Mouse (Mus musculus) left cerebral cortex, adult 6 months (tissue): ENCODE measurements around the gene Gm13691. TPM values are rescaled to one million over a fixed set of nuclear protein-coding genes. Genes with fewer than 3 reads are reported as not detected.

Experiments used
- long read RNA-seq, 2 experiments: library from polyadenylated mRNA; unstranded; transcript quantifications; one replicate each; pipeline ENCODE4 v2.0.0; 2019 to 2020
- polyA plus RNA-seq: library from polyadenylated mRNA; unstranded; fragments of <200 nt; fragmentation: Nextera tagmentation; gene quantifications from 2 replicates; pipeline ENCODE4 v1.2.3, GENCODE M21; 2021

The Gm13691 gene
- polyA plus RNA-seq, result not detected in 2 replicates
- long read RNA-seq, experiment 1, result 0 reads
- long read RNA-seq, experiment 2, partial matches to known transcripts, result 0 of 1 reads
- long read RNA-seq, experiment 2, other reads (novel, unspliced or antisense), result 0 of 1 reads

DNA sequence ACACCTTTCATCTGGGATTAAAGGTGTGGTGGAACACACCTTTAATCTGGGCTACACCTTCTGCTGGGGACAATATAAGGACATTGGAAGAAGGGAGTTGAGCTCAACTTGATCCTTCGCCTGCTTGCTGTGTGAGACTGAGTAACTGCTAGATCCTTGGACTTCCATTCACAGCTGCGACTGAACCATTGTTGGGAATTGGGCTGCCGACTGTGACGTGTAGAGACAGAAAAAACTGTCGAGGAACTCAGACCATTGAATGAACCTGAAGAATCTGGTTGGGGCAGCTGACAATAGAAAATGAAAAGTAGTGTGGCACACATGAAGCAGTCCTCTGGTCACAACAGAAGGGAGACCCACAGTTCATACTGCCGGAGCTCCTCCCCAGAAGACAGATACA is at the start of gene Gm13691:
Gm13691 (plus strand) TSS at position 301 of the 400 bp plus-strand sequence.

DNA sequence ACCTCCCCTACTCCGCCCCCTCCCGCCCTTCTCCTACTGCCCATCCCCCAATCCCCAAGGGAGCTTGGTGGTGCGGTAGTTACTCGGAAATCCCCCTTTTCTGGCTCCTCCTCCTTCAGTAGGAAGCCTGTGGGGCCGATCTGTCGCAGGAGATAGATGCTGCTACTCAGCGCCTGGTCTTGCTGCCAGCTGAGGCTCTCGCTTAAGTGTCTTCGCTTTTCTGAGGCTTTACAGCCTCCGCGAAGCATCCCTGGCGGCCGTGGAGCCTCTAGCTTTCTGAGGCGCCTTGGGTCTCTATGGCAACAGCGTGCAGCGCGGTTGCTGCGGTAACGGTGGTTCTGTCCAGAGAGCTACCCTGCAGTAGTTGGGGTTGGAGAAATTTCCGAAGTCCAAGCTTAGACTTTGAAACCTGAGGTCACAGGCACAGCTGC is 49.4 kb upstream of the Gm13691 start, which contains the start of gene Zswim2:
Zswim2 (minus strand) TSS at position 298 of the 431 bp plus-strand sequence.

DNA sequence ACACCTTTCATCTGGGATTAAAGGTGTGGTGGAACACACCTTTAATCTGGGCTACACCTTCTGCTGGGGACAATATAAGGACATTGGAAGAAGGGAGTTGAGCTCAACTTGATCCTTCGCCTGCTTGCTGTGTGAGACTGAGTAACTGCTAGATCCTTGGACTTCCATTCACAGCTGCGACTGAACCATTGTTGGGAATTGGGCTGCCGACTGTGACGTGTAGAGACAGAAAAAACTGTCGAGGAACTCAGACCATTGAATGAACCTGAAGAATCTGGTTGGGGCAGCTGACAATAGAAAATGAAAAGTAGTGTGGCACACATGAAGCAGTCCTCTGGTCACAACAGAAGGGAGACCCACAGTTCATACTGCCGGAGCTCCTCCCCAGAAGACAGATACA is 35.0 kb upstream of the Gm13691 start, which contains the start of gene Gm13698:
Gm13698 (plus strand) TSS at position 301 of the 400 bp plus-strand sequence.

DNA sequence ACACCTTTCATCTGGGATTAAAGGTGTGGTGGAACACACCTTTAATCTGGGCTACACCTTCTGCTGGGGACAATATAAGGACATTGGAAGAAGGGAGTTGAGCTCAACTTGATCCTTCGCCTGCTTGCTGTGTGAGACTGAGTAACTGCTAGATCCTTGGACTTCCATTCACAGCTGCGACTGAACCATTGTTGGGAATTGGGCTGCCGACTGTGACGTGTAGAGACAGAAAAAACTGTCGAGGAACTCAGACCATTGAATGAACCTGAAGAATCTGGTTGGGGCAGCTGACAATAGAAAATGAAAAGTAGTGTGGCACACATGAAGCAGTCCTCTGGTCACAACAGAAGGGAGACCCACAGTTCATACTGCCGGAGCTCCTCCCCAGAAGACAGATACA is 29.1 kb upstream of the Gm13691 start, which contains the start of gene Gm13693:
Gm13693 (plus strand) TSS at position 301 of the 400 bp plus-strand sequence.

DNA sequence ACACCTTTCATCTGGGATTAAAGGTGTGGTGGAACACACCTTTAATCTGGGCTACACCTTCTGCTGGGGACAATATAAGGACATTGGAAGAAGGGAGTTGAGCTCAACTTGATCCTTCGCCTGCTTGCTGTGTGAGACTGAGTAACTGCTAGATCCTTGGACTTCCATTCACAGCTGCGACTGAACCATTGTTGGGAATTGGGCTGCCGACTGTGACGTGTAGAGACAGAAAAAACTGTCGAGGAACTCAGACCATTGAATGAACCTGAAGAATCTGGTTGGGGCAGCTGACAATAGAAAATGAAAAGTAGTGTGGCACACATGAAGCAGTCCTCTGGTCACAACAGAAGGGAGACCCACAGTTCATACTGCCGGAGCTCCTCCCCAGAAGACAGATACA is 23.3 kb upstream of the Gm13691 start, which contains the start of gene Gm13695:
Gm13695 (plus strand) TSS at position 301 of the 400 bp plus-strand sequence.

DNA sequence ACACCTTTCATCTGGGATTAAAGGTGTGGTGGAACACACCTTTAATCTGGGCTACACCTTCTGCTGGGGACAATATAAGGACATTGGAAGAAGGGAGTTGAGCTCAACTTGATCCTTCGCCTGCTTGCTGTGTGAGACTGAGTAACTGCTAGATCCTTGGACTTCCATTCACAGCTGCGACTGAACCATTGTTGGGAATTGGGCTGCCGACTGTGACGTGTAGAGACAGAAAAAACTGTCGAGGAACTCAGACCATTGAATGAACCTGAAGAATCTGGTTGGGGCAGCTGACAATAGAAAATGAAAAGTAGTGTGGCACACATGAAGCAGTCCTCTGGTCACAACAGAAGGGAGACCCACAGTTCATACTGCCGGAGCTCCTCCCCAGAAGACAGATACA is 17.5 kb upstream of the Gm13691 start, which contains the start of gene Gm13696:
Gm13696 (plus strand) TSS at position 301 of the 400 bp plus-strand sequence.

DNA sequence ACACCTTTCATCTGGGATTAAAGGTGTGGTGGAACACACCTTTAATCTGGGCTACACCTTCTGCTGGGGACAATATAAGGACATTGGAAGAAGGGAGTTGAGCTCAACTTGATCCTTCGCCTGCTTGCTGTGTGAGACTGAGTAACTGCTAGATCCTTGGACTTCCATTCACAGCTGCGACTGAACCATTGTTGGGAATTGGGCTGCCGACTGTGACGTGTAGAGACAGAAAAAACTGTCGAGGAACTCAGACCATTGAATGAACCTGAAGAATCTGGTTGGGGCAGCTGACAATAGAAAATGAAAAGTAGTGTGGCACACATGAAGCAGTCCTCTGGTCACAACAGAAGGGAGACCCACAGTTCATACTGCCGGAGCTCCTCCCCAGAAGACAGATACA is 11.7 kb upstream of the Gm13691 start, which contains the start of gene Gm13694:
Gm13694 (plus strand) TSS at position 301 of the 400 bp plus-strand sequence.

DNA sequence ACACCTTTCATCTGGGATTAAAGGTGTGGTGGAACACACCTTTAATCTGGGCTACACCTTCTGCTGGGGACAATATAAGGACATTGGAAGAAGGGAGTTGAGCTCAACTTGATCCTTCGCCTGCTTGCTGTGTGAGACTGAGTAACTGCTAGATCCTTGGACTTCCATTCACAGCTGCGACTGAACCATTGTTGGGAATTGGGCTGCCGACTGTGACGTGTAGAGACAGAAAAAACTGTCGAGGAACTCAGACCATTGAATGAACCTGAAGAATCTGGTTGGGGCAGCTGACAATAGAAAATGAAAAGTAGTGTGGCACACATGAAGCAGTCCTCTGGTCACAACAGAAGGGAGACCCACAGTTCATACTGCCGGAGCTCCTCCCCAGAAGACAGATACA is 5.9 kb upstream of the Gm13691 start, which contains the start of gene Gm13697:
Gm13697 (plus strand) TSS at position 301 of the 400 bp plus-strand sequence.

Other genes with a start within 250 kb of the Gm13691 start
- gene Fam171b, start 177.9 kb upstream of the Gm13691 start, polyA plus RNA-seq, result 64.1 and 91.0 TPM in 2 replicates
- gene Zswim2, start 49.3 kb upstream of the Gm13691 start, polyA plus RNA-seq, result not detected in 2 replicates
- gene Gm13698, start 34.9 kb upstream of the Gm13691 start, polyA plus RNA-seq, result not detected in 2 replicates
- gene Gm13693, start 29.1 kb upstream of the Gm13691 start, polyA plus RNA-seq, result not detected in 2 replicates
- not detected in 2 replicates for gene Gm13695, start 23.2 kb upstream of the Gm13691 start, polyA plus RNA-seq
- gene Gm13696, start 17.4 kb upstream of the Gm13691 start, polyA plus RNA-seq, result not detected in 2 replicates
- not detected in 2 replicates for gene Gm13694, start 11.6 kb upstream of the Gm13691 start, polyA plus RNA-seq
- not detected in 2 replicates for gene Gm13697, start 5.8 kb upstream of the Gm13691 start, polyA plus RNA-seq